Comparison of ENCODE assay signal across 15 mouse cellular contexts in the genomic region with DNA sequence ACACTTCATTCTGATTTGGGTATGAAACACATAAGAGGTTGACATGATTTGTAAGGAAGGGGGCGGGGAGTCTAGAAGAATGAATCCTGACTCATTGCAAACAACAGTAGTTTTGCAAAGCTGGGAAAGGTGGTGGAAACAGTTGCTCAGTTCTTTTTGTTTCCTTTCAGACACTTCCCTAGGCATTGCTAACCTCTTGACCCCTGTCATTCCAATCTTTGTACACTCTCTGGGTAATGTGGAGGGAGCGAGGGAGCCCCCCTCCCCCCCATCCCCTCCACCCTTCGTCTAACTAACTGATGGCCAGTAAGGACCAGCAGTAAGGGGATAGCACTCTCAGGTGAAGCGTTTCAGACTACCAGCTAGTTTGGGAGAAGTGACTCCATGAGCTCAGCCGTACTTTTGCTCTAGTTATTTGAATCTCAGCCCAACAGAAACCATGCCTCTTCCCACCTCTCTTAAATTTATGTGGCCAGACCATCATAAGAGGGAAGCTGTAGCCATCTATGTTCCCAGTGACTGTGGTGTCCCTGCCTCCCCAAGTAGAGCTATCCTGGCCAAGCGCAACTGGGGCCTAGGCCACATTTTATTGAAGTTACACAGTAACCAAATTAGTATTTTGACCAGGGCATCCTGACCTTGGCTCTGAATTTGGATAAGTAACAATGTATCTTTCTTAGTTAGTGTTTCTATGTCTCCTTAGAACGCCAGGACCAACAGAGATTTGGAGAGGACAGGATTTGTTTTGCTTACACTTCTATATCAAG. TPM values are rescaled to one million over a fixed set of nuclear protein-coding genes. Genes with fewer than 3 reads are reported as not detected.
DNase-seq lines count a peak whose midpoint lies in the region; ATAC-seq and TF ChIP-seq lines count a peak whose summit lies in the region.
"Had no signal": no experiment of that assay in that cellular context is flagged by ENCODE, and none has a peak within 500 bp of the region (broad histone marks: within the 10 kb centered on the region; RNA-seq: fewer than 3 reads in every experiment).

No protein-coding gene starts in this region.

- H3K9me3 ChIP-seq in hindbrain, embryonic 10.5 days: no peaks in the 10 kb centered on the region
- H3K9me3 ChIP-seq in hindbrain, postnatal 0 days (ENCODE audit: low read length): no peaks in the 10 kb centered on the region
- H3K9me3 ChIP-seq in neural tube, embryonic 15.5 days (replicated peaks): no peaks in the 10 kb centered on the region
- H3K9me3 ChIP-seq: midbrain, embryonic 13.5 days; neural tube, embryonic 13.5 days had no signal

- no peak overlapping the region for H3K4me2 ChIP-seq in hindbrain, postnatal 0 days (ENCODE audit: low read depth, low read length)
- no peak overlapping the region for H3K4me2 ChIP-seq in neural tube, embryonic 15.5 days
- H3K4me2 ChIP-seq: midbrain, embryonic 13.5 days; neural tube, embryonic 13.5 days had no signal

- 37% methylated on average over 7 of the region's 7 CpGs for WGBS in hindbrain, embryonic 10.5 days
- 60% methylated on average over 7 of the region's 7 CpGs for WGBS in hindbrain, postnatal 0 days
- 58% methylated on average over 7 of the region's 7 CpGs for WGBS in neural tube, embryonic 15.5 days

- no peak overlapping the region for H3K9ac ChIP-seq in hindbrain, postnatal 0 days (replicated peaks; ENCODE audit: low read length)
- no peak overlapping the region for H3K9ac ChIP-seq in neural tube, embryonic 15.5 days (replicated peaks)
- H3K9ac ChIP-seq: midbrain, embryonic 13.5 days; neural tube, embryonic 13.5 days had no signal

- no peaks in the 10 kb centered on the region for H3K27me3 ChIP-seq in hindbrain, embryonic 10.5 days (ENCODE audit: insufficient read depth, poor library complexity, severe bottlenecking)
- H3K27me3 ChIP-seq in hindbrain, postnatal 0 days (ENCODE audit: insufficient read depth, low read length): no peaks in the 10 kb centered on the region
- no peaks in the 10 kb centered on the region for H3K27me3 ChIP-seq in neural tube, embryonic 15.5 days (replicated peaks)
- H3K27me3 ChIP-seq: midbrain, embryonic 13.5 days; neural tube, embryonic 13.5 days; Patski had no signal

- peaks cover 34% of the 10 kb centered on the region for H3K4me1 ChIP-seq in hindbrain, embryonic 10.5 days (replicated peaks)
- no peaks in the 10 kb centered on the region for H3K4me1 ChIP-seq in hindbrain, postnatal 0 days (ENCODE audit: insufficient read depth, low read length)
- H3K4me1 ChIP-seq in neural tube, embryonic 15.5 days: peaks cover 3% of the 10 kb centered on the region

- H3K36me3 ChIP-seq in hindbrain, embryonic 10.5 days: no peaks in the 10 kb centered on the region
- H3K36me3 ChIP-seq in hindbrain, postnatal 0 days (ENCODE audit: insufficient read depth, low read length): no peaks in the 10 kb centered on the region
- no peaks in the 10 kb centered on the region for H3K36me3 ChIP-seq in neural tube, embryonic 15.5 days
- H3K36me3 ChIP-seq: midbrain, embryonic 13.5 days; neural tube, embryonic 13.5 days had no signal

- peak overlapping the region; percentile 78 for H3K27ac ChIP-seq in hindbrain, embryonic 10.5 days
- no peak overlapping the region for H3K27ac ChIP-seq in hindbrain, postnatal 0 days
- no peak overlapping the region for H3K27ac ChIP-seq in neural tube, embryonic 15.5 days (replicated peaks)
- H3K27ac ChIP-seq: midbrain, embryonic 13.5 days; neural tube, embryonic 13.5 days had no signal

- ATAC-seq in hindbrain, postnatal 0 days: no peak
- ATAC-seq in neural tube, embryonic 15.5 days (ENCODE audit: low FRiP score): no peak
- ATAC-seq: lung, postnatal 0 days; midbrain, embryonic 13.5 days; Patski had no signal

- TF ChIP-seq CTCF in hindbrain, postnatal 0 days (IDR thresholded peaks at IDR 0.05; ENCODE audit: low read depth): no peak

- DNase-seq in hindbrain, embryonic 10.5 days (ENCODE audit: low spot score): peak; percentile 49
- no peak for DNase-seq in hindbrain, postnatal 0 days (ENCODE audit: low spot score)
- peak; percentile 26 for DNase-seq in neural tube, embryonic 10.5 days (ENCODE audit: extremely low spot score, low spot score)
- peak; percentile 88 for DNase-seq in kidney, adult 9 months
- no peak for DNase-seq in thymus, adult 18-20 months
- DNase-seq in right cerebral cortex, postnatal 10 days (ENCODE audit: low spot score in 2 of 2): no peak
- no peak for DNase-seq in layer of hippocampus, postnatal 36 days
- DNase-seq: adrenal gland, adult 2 months; B cell, adult 2 months; cerebellum, postnatal 14 days had no signal

- no peak overlapping the region for H3K4me3 ChIP-seq in hindbrain, embryonic 10.5 days
- no peak overlapping the region for H3K4me3 ChIP-seq in hindbrain, postnatal 0 days (ENCODE audit: low read length)
- H3K4me3 ChIP-seq in neural tube, embryonic 15.5 days (replicated peaks): no peak overlapping the region
- H3K4me3 ChIP-seq: midbrain, embryonic 13.5 days; neural tube, embryonic 13.5 days had no signal

RNA-seq across cellular contexts. Expression of a gene that starts 27.6 kb away (rescaled TPM):
- 10.1 and 10.2 TPM in 2 replicates for polyA plus RNA-seq in hindbrain, embryonic 10.5 days (2016; fragmentation: Nextera tagmentation; extraction: Ambion mirVana)
- 18.5 and 21.7 TPM in 2 replicates for total RNA-seq in hindbrain, postnatal 0 days (2014; rRNA removed)
- polyA plus RNA-seq in hindbrain, postnatal 0 days (2015; fragmentation: Nextera tagmentation; extraction: Ambion mirVana): 10.3 and 10.5 TPM in 2 replicates
- polyA plus RNA-seq in neural tube, embryonic 15.5 days (2015; fragmentation: Nextera tagmentation; extraction: Ambion mirVana): 7.8 and 10.9 TPM in 2 replicates
- total RNA-seq in layer of hippocampus, postnatal 36 days (2021): 10 to 100 TPM; 13.1 to 13.7 TPM

Comparison
In these comparisons a context has a peak if more than half of its experiments do, and no peak if none do; other contexts are left out.
1. DNase-seq: peak in hindbrain, embryonic 10.5 days (single experiment), neural tube, embryonic 10.5 days (single experiment) and kidney, adult 9 months (single experiment); none in hindbrain, postnatal 0 days (single experiment), thymus, adult 18-20 months (0 of 2), right cerebral cortex, postnatal 10 days (0 of 2) and layer of hippocampus, postnatal 36 days (0 of 2).